Mouse (Mus musculus) ES-Bruce4 (cell line): ENCODE measurements around the gene Cdh6. TPM values are rescaled to one million over a fixed set of nuclear protein-coding genes. Genes with fewer than 3 reads are reported as not detected.
A peak's percentile ranks its signal among the peaks of the same experiment; 100 is the strongest.

Experiments
- H3K27ac ChIP-seq: 2 replicates; pipeline ENCODE4 v1.5.1; 2012; ENCODE audit warnings: low read length, inconsistent platforms; ENCODE audit not compliant: insufficient read depth
- H3K27me3 ChIP-seq: 2 replicates; pipeline ENCODE4 v1.6.1; 2012; ENCODE audit warnings: mild to moderate bottlenecking, low read length, inconsistent platforms; ENCODE audit not compliant: control insufficient read depth, poor library complexity, insufficient read depth, severe bottlenecking
- H3K36me3 ChIP-seq: 2 replicates; pipeline ENCODE4 v1.6.1; 2012; ENCODE audit warnings: inconsistent platforms, mild to moderate bottlenecking, low read length, moderate library complexity; ENCODE audit not compliant: control insufficient read depth, poor library complexity, insufficient read depth, severe bottlenecking
- H3K4me1 ChIP-seq: one replicate; pipeline ENCODE4 v1.8.1; 2011; ENCODE audit warnings: low read length; ENCODE audit not compliant: control insufficient read depth, insufficient read depth
- H3K4me3 ChIP-seq: 2 replicates; pipeline ENCODE4 v1.5.1; 2011; ENCODE audit warnings: low read depth, mild to moderate bottlenecking, low read length
- H3K9ac ChIP-seq: 2 replicates; pipeline ENCODE4 v1.6.1; 2012; ENCODE audit warnings: low read depth, mild to moderate bottlenecking, inconsistent platforms; ENCODE audit not compliant: poor library complexity, severe bottlenecking
- H3K9me3 ChIP-seq: replicated peaks from 2 replicates; pipeline ENCODE4 v1.6.1; 2012; ENCODE audit warnings: mild to moderate bottlenecking, low read length, inconsistent platforms; ENCODE audit not compliant: control insufficient read depth, poor library complexity, insufficient read depth, severe bottlenecking
- CTCF ChIP-seq: IDR thresholded peaks from one replicate; pipeline ENCODE4 v1.8.1; 2011; ENCODE audit warnings: low read depth, low read length
- EP300 ChIP-seq: IDR thresholded peaks from 2 replicates; pipeline ENCODE4 v1.6.1; 2011; ENCODE audit warnings: low read depth, low read length; ENCODE audit not compliant: insufficient read depth
- POLR2A ChIP-seq: IDR thresholded peaks from one replicate; pipeline ENCODE4 v1.8.1; 2011; ENCODE audit warnings: low read length; ENCODE audit not compliant: insufficient read depth
- polyA plus RNA-seq: library from polyadenylated mRNA; stranded (reverse); fragments of >200 nt; gene quantifications from 2 replicates; pipeline ENCODE4 v1.2.4, GENCODE M21; 2011; ENCODE audit warnings: low read depth; ENCODE audit not compliant: missing spikeins, insufficient read depth, insufficient read length

Gene Cdh6
- polyA plus RNA-seq, 1 experiment: 0.12 TPM

- H3K27me3 ChIP-seq: no peaks in the 10 kb centered on the region
Observed at GRCm38 (mm10) chr15:13008803-13009202, 164.7 kb downstream of the Cdh6 start.

GRCm38 (mm10) chr15:13005934-13006333, 167.5 kb downstream of the Cdh6 start:
- H3K36me3 ChIP-seq: no peaks in the 10 kb centered on the region
- no peak overlapping the region for H3K27ac ChIP-seq
- TF ChIP-seq EP300: no peak
- TF ChIP-seq CTCF: peak; percentile 45
- TF ChIP-seq POLR2A: no peak
- H3K9ac ChIP-seq: no peak overlapping the region
- no peak overlapping the region for H3K4me3 ChIP-seq
- H3K27me3 ChIP-seq: no peaks in the 10 kb centered on the region
- no peaks in the 10 kb centered on the region for H3K9me3 ChIP-seq
- no peaks in the 10 kb centered on the region for H3K4me1 ChIP-seq

More at GRCm38 (mm10) chr15:13008803-13009202, 164.7 kb downstream of the Cdh6 start:
- no peak overlapping the region for H3K9ac ChIP-seq
- no peaks in the 10 kb centered on the region; the same call in 1 of the 2 replicates for H3K9me3 ChIP-seq
- no peaks in the 10 kb centered on the region for H3K4me1 ChIP-seq
- H3K27ac ChIP-seq: no peak overlapping the region
- no peaks in the 10 kb centered on the region for H3K36me3 ChIP-seq
- TF ChIP-seq EP300 (no peak), CTCF (no peak), POLR2A (no peak)
- no peak overlapping the region for H3K4me3 ChIP-seq

- no peak for TF ChIP-seq CTCF
- no peak for TF ChIP-seq POLR2A
- TF ChIP-seq EP300: no peak
- Histone ChIP-seq H3K27me3 (peaks cover 2% of the 10 kb centered on the region; the same call in 1 of the 2 replicates), H3K4me1 (no peaks in the 10 kb centered on the region), H3K9me3 (no peaks in the 10 kb centered on the region), H3K36me3 (no peaks in the 10 kb centered on the region), H3K27ac (no peak overlapping the region), H3K4me3 (no peak overlapping the region), H3K9ac (no peak overlapping the region)
Observed at GRCm38 (mm10) chr15:13001549-13001948, 171.9 kb downstream of the Cdh6 start.

- 0 out of 2 replicates have a peak, but pooled peaks cover 1% of the 10 kb centered on the region for H3K9me3 ChIP-seq
- H3K4me1 ChIP-seq: no peaks in the 10 kb centered on the region
- H3K36me3 ChIP-seq: no peaks in the 10 kb centered on the region
- H3K9ac ChIP-seq: no peak overlapping the region
- peaks cover 2% of the 10 kb centered on the region; the same call in 1 of the 2 replicates for H3K27me3 ChIP-seq
- no peak overlapping the region for H3K27ac ChIP-seq
- no peak overlapping the region for H3K4me3 ChIP-seq
- TF ChIP-seq EP300 (no peak), POLR2A (no peak), CTCF (no peak)
Observed at GRCm38 (mm10) chr15:12994563-12995359, 178.7 kb downstream of the Cdh6 start.
